Mouse (Mus musculus) limb, embryonic 13.5 days (tissue): ENCODE results near the gene Atp6v0e. TPM values are rescaled to one million over a fixed set of nuclear protein-coding genes. Genes with fewer than 3 reads are reported as not detected.

Experiments used
- ATAC-seq: fragments of 200-750 bp; cut with Nextera tagmentation; 2 replicates; pipeline ENCODE4 v1.8.0; 2017; ENCODE audit warnings: low read depth, moderate number of reproducible peaks, moderate TSS enrichment; ENCODE audit not compliant: low FRiP score
- H3K27ac ChIP-seq: fragments of 300-500 bp; sonication (generic); 2 replicates; pipeline ENCODE4 v1.5.1; 2015; ENCODE audit warnings: inconsistent platforms, mild to moderate bottlenecking, moderate library complexity
- H3K27me3 ChIP-seq: fragments of 300-500 bp; sonication (generic); 2 replicates; pipeline ENCODE4 v1.6.1; 2015; ENCODE audit warnings: mild to moderate bottlenecking, inconsistent platforms
- H3K36me3 ChIP-seq: fragments of 300-500 bp; sonication (generic); 2 replicates; pipeline ENCODE4 v1.6.1; 2015; ENCODE audit warnings: inconsistent platforms, mild to moderate bottlenecking, moderate library complexity
- H3K4me1 ChIP-seq: fragments of 300-500 bp; sonication (generic); 2 replicates; pipeline ENCODE4 v1.6.1; 2015; ENCODE audit warnings: inconsistent platforms
- H3K4me2 ChIP-seq: fragments of 300-500 bp; sonication (generic); replicated peaks from 2 replicates; pipeline ENCODE4 v1.6.1; 2015; ENCODE audit warnings: inconsistent platforms, mild to moderate bottlenecking, moderate library complexity
- H3K4me3 ChIP-seq: fragments of 300-500 bp; sonication (generic); 2 replicates; pipeline ENCODE4 v1.5.1; 2015; ENCODE audit warnings: moderate library complexity, mild to moderate bottlenecking, inconsistent platforms
- H3K9ac ChIP-seq: fragments of 300-500 bp; sonication (generic); 2 replicates; pipeline ENCODE4 v1.6.1; 2015; ENCODE audit warnings: mild to moderate bottlenecking, inconsistent platforms
- H3K9me3 ChIP-seq: fragments of 300-500 bp; sonication (generic); 2 replicates; pipeline ENCODE4 v1.6.1; 2016; ENCODE audit warnings: inconsistent platforms
- WGBS: fragments of 180-500 bp; shearing (Covaris S2); methylation state at CpG from one replicate; pipeline ENCODE4 v1.1.7; 2015; 5-methylcytosine and 5-hydroxymethylcytosine counted together
- polyA plus RNA-seq: library from polyadenylated mRNA; unstranded; fragments of >200 nt; fragmentation: Nextera tagmentation; extraction: Ambion mirVana; gene quantifications from 2 replicates; pipeline ENCODE4 v1.2.1, GENCODE M21; 2015

The Atp6v0e gene
- polyA plus RNA-seq, 1 experiment from 2014 or later, result 161 TPM

GRCm38 (mm10) chr17:26643993-26644392, 19.0 kb upstream of the Atp6v0e start:
- Histone ChIP-seq H3K4me3 (no peak overlapping the region), H3K36me3 (peaks cover 99% of the 10 kb centered on the region), H3K4me2 (no peak overlapping the region), H3K9me3 (no peaks in the 10 kb centered on the region), H3K4me1 (0 out of 2 replicates have a peak, but pooled peaks cover 3% of the 10 kb centered on the region), H3K9ac (no peak overlapping the region), H3K27me3 (no peaks in the 10 kb centered on the region), H3K27ac (no peak overlapping the region; the same call in 1 of the 2 replicates)
- no peak for ATAC-seq
- 98% methylated on average over 2 of the region's 2 CpGs for WGBS

GRCm38 (mm10) chr17:26644509-26645410, 18.3 kb upstream of the Atp6v0e start:
- ATAC-seq, result no peak
- Histone ChIP-seq H3K4me1 (0 out of 2 replicates have a peak, but pooled peaks cover 3% of the 10 kb centered on the region), H3K27me3 (no peaks in the 10 kb centered on the region), H3K36me3 (peaks cover 98% of the 10 kb centered on the region), H3K9me3 (no peaks in the 10 kb centered on the region), H3K4me3 (no peak overlapping the region), H3K4me2 (no peak overlapping the region), H3K9ac (no peak overlapping the region), H3K27ac (no peak overlapping the region; the same call in 1 of the 2 replicates)
- 86% methylated on average over 9 of the region's 9 CpGs for WGBS

- no peaks in the 10 kb centered on the region for H3K27me3 ChIP-seq
- ATAC-seq, result no peak
- peaks cover 6% of the 10 kb centered on the region; the same call in 1 of the 2 replicates for H3K4me1 ChIP-seq
- H3K9ac ChIP-seq, result no peak overlapping the region
- H3K4me3 ChIP-seq, result no peak overlapping the region
- no peak overlapping the region for H3K4me2 ChIP-seq
- 94% methylated on average over 8 of the region's 8 CpGs for WGBS
- H3K9me3 ChIP-seq, result no peaks in the 10 kb centered on the region
- H3K36me3 ChIP-seq, result peaks cover 96% of the 10 kb centered on the region
- no peak overlapping the region for H3K27ac ChIP-seq
These were observed 17.6 kb upstream of the Atp6v0e start for GRCm38 (mm10) chr17:26645411-26645854.

- H3K9ac ChIP-seq, result no peak overlapping the region
- no peak overlapping the region for H3K4me3 ChIP-seq
- 36% methylated on average over 13 of the region's 13 CpGs for WGBS
- no peak for ATAC-seq
- H3K4me2 ChIP-seq, result no peak overlapping the region
- H3K27ac ChIP-seq, result peak overlapping the region; percentile 56; the same call in 1 of the 2 replicates
- peaks cover 83% of the 10 kb centered on the region for H3K36me3 ChIP-seq
- H3K4me1 ChIP-seq, result peaks cover 12% of the 10 kb centered on the region; the same call in 1 of the 2 replicates
- no peaks in the 10 kb centered on the region for H3K27me3 ChIP-seq
- H3K9me3 ChIP-seq, result no peaks in the 10 kb centered on the region
These were observed 15.7 kb upstream of the Atp6v0e start for GRCm38 (mm10) chr17:26647283-26647682.

GRCm38 (mm10) chr17:26649565-26649964, 13.5 kb upstream of the Atp6v0e start:
- no peak for ATAC-seq
- Histone ChIP-seq H3K27me3 (no peaks in the 10 kb centered on the region), H3K4me2 (no peak overlapping the region), H3K4me3 (no peak overlapping the region), H3K9me3 (no peaks in the 10 kb centered on the region), H3K36me3 (peaks cover 83% of the 10 kb centered on the region), H3K4me1 (peaks cover 12% of the 10 kb centered on the region; the same call in 1 of the 2 replicates), H3K9ac (peak overlapping the region; percentile 43; the same call in 1 of the 2 replicates), H3K27ac (no peak overlapping the region)
- WGBS, result 87% methylated on average over 4 of the region's 4 CpGs

GRCm38 (mm10) chr17:26650451-26651363, 12.3 kb upstream of the Atp6v0e start:
- ATAC-seq, result peak; percentile 87
- peak overlapping the region; percentile 45; the same call in 1 of the 2 replicates for H3K9ac ChIP-seq
- no peak overlapping the region for H3K4me3 ChIP-seq
- H3K27me3 ChIP-seq, result no peaks in the 10 kb centered on the region
- H3K27ac ChIP-seq, result peak overlapping the region; percentile 86
- peaks cover 83% of the 10 kb centered on the region for H3K36me3 ChIP-seq
- H3K4me2 ChIP-seq, result no peak overlapping the region
- H3K4me1 ChIP-seq, result peaks cover 12% of the 10 kb centered on the region; the same call in 1 of the 2 replicates
- H3K9me3 ChIP-seq, result no peaks in the 10 kb centered on the region
- 60% methylated on average over 14 of the region's 14 CpGs for WGBS

GRCm38 (mm10) chr17:26658854-26659572, 4.0 kb upstream of the Atp6v0e start:
- Histone ChIP-seq H3K4me2 (no peak overlapping the region), H3K36me3 (peaks cover 34% of the 10 kb centered on the region), H3K27ac (no peak overlapping the region), H3K4me3 (no peak overlapping the region), H3K4me1 (peaks cover 10% of the 10 kb centered on the region), H3K9me3 (no peaks in the 10 kb centered on the region), H3K9ac (no peak overlapping the region), H3K27me3 (0 out of 2 replicates have a peak, but pooled peaks cover 3% of the 10 kb centered on the region)
- peak; percentile 41; the same call in 1 of the 2 replicates for ATAC-seq
- WGBS, result 46% methylated on average over 20 of the region's 21 CpGs

GRCm38 (mm10) chr17:26659573-26659915, 3.5 kb upstream of the Atp6v0e start:
- Histone ChIP-seq H3K36me3 (peaks cover 29% of the 10 kb centered on the region), H3K4me2 (no peak overlapping the region), H3K4me3 (no peak overlapping the region), H3K27me3 (0 out of 2 replicates have a peak, but pooled peaks cover 3% of the 10 kb centered on the region), H3K9ac (no peak overlapping the region), H3K9me3 (no peaks in the 10 kb centered on the region), H3K27ac (no peak overlapping the region), H3K4me1 (peaks cover 11% of the 10 kb centered on the region)
- WGBS, result 76% methylated on average over 3 of the region's 3 CpGs
- ATAC-seq, result no peak

- Histone ChIP-seq H3K27ac (no peak overlapping the region), H3K36me3 (peaks cover 21% of the 10 kb centered on the region), H3K27me3 (0 out of 2 replicates have a peak, but pooled peaks cover 3% of the 10 kb centered on the region), H3K9me3 (no peaks in the 10 kb centered on the region), H3K9ac (no peak overlapping the region), H3K4me3 (no peak overlapping the region), H3K4me2 (peak overlapping the region; percentile 25; the same call in 1 of the 2 replicates), H3K4me1 (peaks cover 11% of the 10 kb centered on the region)
- ATAC-seq, result no peak
- 25% methylated on average over 20 of the region's 21 CpGs for WGBS
These were observed 2.7 kb upstream of the Atp6v0e start for GRCm38 (mm10) chr17:26660192-26660912.

GRCm38 (mm10) chr17:26662204-26662603, 827 bp upstream of the Atp6v0e start:
- Histone ChIP-seq H3K27me3 (0 out of 2 replicates have a peak, but pooled peaks cover 3% of the 10 kb centered on the region), H3K36me3 (peaks cover 6% of the 10 kb centered on the region), H3K27ac (no peak overlapping the region), H3K4me3 (no peak overlapping the region), H3K4me1 (peaks cover 11% of the 10 kb centered on the region), H3K9me3 (no peaks in the 10 kb centered on the region), H3K4me2 (peak overlapping the region; percentile 86), H3K9ac (no peak overlapping the region)
- WGBS, result 72% methylated on average over 5 of the region's 5 CpGs
- ATAC-seq, result no peak

- no peaks in the 10 kb centered on the region for H3K9me3 ChIP-seq
- H3K27me3 ChIP-seq, result 0 out of 2 replicates have a peak, but pooled peaks cover 3% of the 10 kb centered on the region
- no peak for ATAC-seq
- H3K36me3 ChIP-seq, result no peaks in the 10 kb centered on the region
- peaks cover 11% of the 10 kb centered on the region for H3K4me1 ChIP-seq
- H3K4me3 ChIP-seq, result no peak overlapping the region
- 80% methylated on average over 4 of the region's 4 CpGs for WGBS
- no peak overlapping the region for H3K4me2 ChIP-seq
- no peak overlapping the region for H3K27ac ChIP-seq
- H3K9ac ChIP-seq, result no peak overlapping the region
These were observed 2.6 kb downstream of the Atp6v0e start for GRCm38 (mm10) chr17:26665600-26665999.
